Mouse (Mus musculus) ES-Bruce4 (cell line): ENCODE data around the gene Bckdhb.

Experiments
- CTCF ChIP-seq: IDR thresholded peaks from one replicate; pipeline ENCODE4 v1.8.1; 2011; ENCODE audit warnings: low read depth, low read length
- EP300 ChIP-seq: IDR thresholded peaks from 2 replicates; pipeline ENCODE4 v1.6.1; 2011; ENCODE audit warnings: low read depth, low read length; ENCODE audit not compliant: insufficient read depth
- POLR2A ChIP-seq: IDR thresholded peaks from one replicate; pipeline ENCODE4 v1.8.1; 2011; ENCODE audit warnings: low read length; ENCODE audit not compliant: insufficient read depth

DNA sequence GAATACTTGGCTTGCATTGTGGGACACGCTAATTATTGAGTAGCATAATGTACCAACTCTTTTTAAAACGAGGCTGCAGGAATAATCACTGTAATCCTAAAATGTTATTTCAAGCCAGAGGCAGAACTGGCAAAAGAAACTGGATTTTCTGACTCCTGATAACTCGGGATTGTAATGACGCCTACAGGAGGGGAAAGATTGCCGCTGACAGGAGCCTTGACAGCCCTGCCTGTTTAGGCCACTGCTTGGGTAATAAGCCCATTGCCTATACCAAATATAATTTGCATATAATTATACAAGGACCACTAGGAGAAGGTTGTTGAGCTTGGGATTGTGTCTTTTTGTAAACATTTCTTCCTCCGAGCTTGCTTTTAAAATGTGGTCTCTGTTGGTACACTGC, 145.3 kb downstream of the Bckdhb start:
- no peak for TF ChIP-seq CTCF
- TF ChIP-seq POLR2A: no peak
- TF ChIP-seq EP300: no peak
